Mouse (Mus musculus) CD4-positive naive resting alpha-beta T cell, adult 57 days (primary cell): ENCODE results near the gene Dus4l. TPM values are rescaled to one million over a fixed set of nuclear protein-coding genes. Genes with fewer than 3 reads are reported as not detected.

Experiments used
- total RNA-seq: library from RNA; stranded (reverse); gene quantifications from one replicate; pipeline ENCODE4 v1.2.4, GENCODE M21; 2023

The Dus4l gene
- total RNA-seq, result 13.0 TPM

GRCm38 (mm10) chr12:31654197-31654964 lies at the start of gene Dus4l, which contains the start of gene Cog5:
TSS of gene Dus4l (minus strand) at chr12:31654826.
TSS of gene Cog5 (plus strand) at chr12:31654869.

GRCm38 (mm10) chr12:31634343-31635239 lies 20.0 kb downstream of the Dus4l start, which contains the start of gene Bcap29:
TSS of gene Bcap29 (minus strand) at chr12:31634658.

Other genes with a start within 250 kb of the Dus4l start
- 32.5 TPM for gene Cbll1, start 155.2 kb downstream of the Dus4l start, total RNA-seq
- not detected for gene Slc26a4, start 94.9 kb downstream of the Dus4l start, total RNA-seq
- 24.9 TPM for gene Bcap29, start 20.2 kb downstream of the Dus4l start, total RNA-seq
- 58.1 TPM for gene Cog5, start within 50 bp of the Dus4l start, total RNA-seq
- gene Gpr22, start 59.1 kb upstream of the Dus4l start, total RNA-seq, result not detected